Mouse (Mus musculus) mammary gland, adult 2 months (tissue): ENCODE data around the gene Atp1b1. TPM values are rescaled to one million over a fixed set of nuclear protein-coding genes. Genes with fewer than 3 reads are reported as not detected.

Experiments used
- polyA plus RNA-seq: library from polyadenylated mRNA; depleted of rRNA; stranded (reverse); fragments of >200 nt; gene quantifications from 2 replicates; pipeline ENCODE4 v1.2.3, GENCODE M21; 2012; ENCODE audit warnings: low replicate concordance; rRNA removed

Gene Atp1b1
- 11.2 and 31.6 TPM in 2 replicates for polyA plus RNA-seq

DNA sequence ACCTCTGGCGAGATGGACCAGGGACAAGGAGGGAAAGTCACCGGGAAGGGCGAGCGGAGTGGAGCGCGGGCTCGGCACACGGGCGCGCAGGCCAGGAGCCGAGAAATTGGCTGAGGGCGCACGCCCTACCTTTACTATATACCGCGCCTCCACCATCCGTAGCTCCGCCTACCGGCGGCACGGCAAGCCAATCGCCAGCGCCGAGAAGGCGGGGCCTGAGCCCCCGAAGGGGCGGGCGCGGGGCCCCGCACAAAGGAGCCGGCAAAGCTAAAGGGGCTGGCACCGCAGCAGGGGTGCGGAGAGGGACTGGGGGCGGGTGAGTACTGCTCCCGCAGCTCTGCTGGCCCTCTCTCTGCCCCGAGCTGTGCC lies at the start of gene Atp1b1:
TSS of gene Atp1b1 (minus strand) at position 111 of the 369 bp plus-strand sequence.

Other genes starting within 250 kb of the Atp1b1 start
- 7.6 and 12.0 TPM in 2 replicates for gene Slc19a2, start 209.3 kb downstream of the Atp1b1 start, polyA plus RNA-seq
- 1.0 and 1.8 TPM in 2 replicates for gene Ccdc181, start 182.8 kb downstream of the Atp1b1 start, polyA plus RNA-seq
- 3.9 and 11.2 TPM in 2 replicates for gene Nme7, start 154.2 kb downstream of the Atp1b1 start, polyA plus RNA-seq
- gene Blzf1, start 150.9 kb downstream of the Atp1b1 start, polyA plus RNA-seq: 1.9 and 5.0 TPM in 2 replicates